In the genomic region with DNA sequence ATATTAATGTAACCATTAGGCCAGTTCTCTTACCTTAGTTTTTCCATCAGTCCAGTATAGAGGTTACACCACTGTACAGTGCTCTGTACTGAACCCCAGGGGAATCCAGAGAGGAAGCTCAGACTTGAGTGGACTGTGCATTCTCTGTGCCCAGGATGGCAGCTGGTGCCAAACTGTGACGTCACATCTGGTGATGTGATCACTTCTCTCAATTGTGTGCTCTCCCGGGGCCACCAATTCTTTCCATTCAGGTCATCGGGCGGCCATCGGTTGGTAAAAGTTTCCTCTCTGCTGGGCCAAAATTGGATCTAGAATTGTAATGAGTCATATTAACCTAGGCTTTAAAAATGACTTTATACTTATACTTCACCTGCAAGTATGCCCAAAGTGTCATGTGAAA, we compare ENCODE assay signal across 14 mouse cellular contexts. TPM values are rescaled to one million over a fixed set of nuclear protein-coding genes. Genes with fewer than 3 reads are reported as not detected.
DNase-seq lines count a peak whose midpoint lies in the region; ATAC-seq lines count a peak whose summit lies in the region.
"Had no signal": no experiment of that assay in that cellular context is flagged by ENCODE, and none has a peak within 500 bp of the region (broad histone marks: within the 10 kb centered on the region; RNA-seq: fewer than 3 reads in every experiment).

No protein-coding gene starts in this region.

- no peak overlapping the region for H3K27ac ChIP-seq in heart, embryonic 12.5 days (ENCODE audit: poor library complexity, severe bottlenecking)
- H3K27ac ChIP-seq: embryonic facial prominence, embryonic 15.5 days; forebrain, embryonic 13.5 days; heart, embryonic 15.5 days; midbrain, embryonic 13.5 days had no signal

- H3K9me3 ChIP-seq in heart, embryonic 12.5 days (replicated peaks): peaks cover 2% of the 10 kb centered on the region; the same call in 1 of the 2 replicates
- H3K9me3 ChIP-seq: embryonic facial prominence, embryonic 15.5 days; forebrain, embryonic 13.5 days; heart, embryonic 15.5 days; midbrain, embryonic 13.5 days had no signal

- DNase-seq in adrenal gland, postnatal 14 days: peak; percentile 14
- no peak for DNase-seq in adrenal gland, adult 8-10 months
- peak; percentile 19 for DNase-seq in kidney, postnatal 14 days
- DNase-seq in kidney, adult 11 months: no peak
- DNase-seq in lung, postnatal 25 days (ENCODE audit: low spot score): peak; percentile 51
- DNase-seq: cerebellum, adult 11 months; right cerebral cortex, postnatal 25 days had no signal

- H3K4me1 ChIP-seq in heart, embryonic 12.5 days (replicated peaks): no peaks in the 10 kb centered on the region
- H3K4me1 ChIP-seq: embryonic facial prominence, embryonic 15.5 days; forebrain, embryonic 13.5 days; heart, embryonic 15.5 days; midbrain, embryonic 13.5 days had no signal

- H3K9ac ChIP-seq in heart, embryonic 12.5 days: no peak overlapping the region
- H3K9ac ChIP-seq: embryonic facial prominence, embryonic 15.5 days; forebrain, embryonic 13.5 days; heart, embryonic 15.5 days; midbrain, embryonic 13.5 days had no signal

- no peaks in the 10 kb centered on the region for H3K36me3 ChIP-seq in heart, embryonic 12.5 days
- H3K36me3 ChIP-seq: embryonic facial prominence, embryonic 15.5 days; heart, embryonic 15.5 days; midbrain, embryonic 13.5 days had no signal

- peak; percentile 57; the same call in 1 of the 2 replicates for ATAC-seq in heart, embryonic 12.5 days (ENCODE audit: insufficient number of reproducible peaks, low FRiP score)
- no peak for ATAC-seq in activated CD4-positive, CD25-positive, alpha-beta regulatory T cell, adult 4 months
- ATAC-seq in megakaryocyte progenitor cell, adult 5-6 weeks (replicated peaks; ENCODE audit: poor library complexity): no peak
- ATAC-seq: forebrain, embryonic 13.5 days; midbrain, embryonic 13.5 days had no signal

- H3K4me2 ChIP-seq in heart, embryonic 12.5 days: no peak overlapping the region
- H3K4me2 ChIP-seq: embryonic facial prominence, embryonic 15.5 days; forebrain, embryonic 13.5 days; heart, embryonic 15.5 days; midbrain, embryonic 13.5 days had no signal

- H3K4me3 ChIP-seq in heart, embryonic 12.5 days: no peak overlapping the region
- H3K4me3 ChIP-seq: embryonic facial prominence, embryonic 15.5 days; forebrain, embryonic 13.5 days; heart, embryonic 15.5 days; midbrain, embryonic 13.5 days had no signal

- no peaks in the 10 kb centered on the region for H3K27me3 ChIP-seq in heart, embryonic 12.5 days (replicated peaks)
- H3K27me3 ChIP-seq: embryonic facial prominence, embryonic 15.5 days; forebrain, embryonic 13.5 days; heart, embryonic 15.5 days; midbrain, embryonic 13.5 days had no signal

- 79% methylated on average over 5 of the region's 5 CpGs for WGBS in heart, embryonic 12.5 days

RNA-seq across cellular contexts. Expression of a gene that starts 19.9 kb away (rescaled TPM):
- 35.3 and 35.5 TPM in 2 replicates for total RNA-seq in adrenal gland, postnatal 14 days (2021)
- 10 to 100 TPM; 56.0 to 70.2 (median 62.4) TPM for total RNA-seq in adrenal gland, adult 8-10 months (2022)
- polyA plus RNA-seq in heart, embryonic 12.5 days (2016; fragmentation: Nextera tagmentation; extraction: Ambion mirVana): 24.5 and 25.1 TPM in 2 replicates
- 1 to 10 TPM; 6.9 to 7.5 TPM for polyA plus RNA-seq in activated CD4-positive, CD25-positive, alpha-beta regulatory T cell, adult 4 months (2017; shearing (Covaris generic))
- total RNA-seq in megakaryocyte progenitor cell, adult 5-6 weeks (2015): 4.1 and 4.6 TPM in 2 replicates
- 26.6 and 29.4 TPM in 2 replicates for total RNA-seq in megakaryocyte progenitor cell, adult 5-6 weeks (2017)

Comparison
In these comparisons a context has a peak if more than half of its experiments do, and no peak if none do; other contexts are left out.
1. DNase-seq: peak in adrenal gland, postnatal 14 days (single experiment), kidney, postnatal 14 days (single experiment) and lung, postnatal 25 days (single experiment); none in adrenal gland, adult 8-10 months (single experiment) and kidney, adult 11 months (single experiment).